Mouse (Mus musculus): ENCODE results near the gene Dek.

GRCm38 (mm10) chr13:47125595-47125994 is 19.6 kb upstream of the Dek start:
- TF ChIP-seq GATA1 (IDR thresholded peaks at IDR 0.05; ENCODE audit: low read length) (no peak), TAL1 (IDR thresholded peaks at IDR 0.05; ENCODE audit: low read length) (no peak)
